Mouse (Mus musculus): ENCODE measurements around the gene Drg1. TPM values are rescaled to one million over a fixed set of nuclear protein-coding genes. Genes with fewer than 3 reads are reported as not detected.

Drg1 gene
- polyA plus RNA-seq, 1 experiment from 2014 or later = 290 TPM

Other genes with a start within 250 kb of the Drg1 start
- 15.0 and 16.0 TPM in 2 replicates for gene Sfi1, start 73.0 kb downstream of the Drg1 start, polyA plus RNA-seq (2015; fragmentation: Nextera tagmentation; extraction: Ambion mirVana)
- 46.8 and 54.2 TPM in 2 replicates for gene Eif4enif1, start 64.0 kb downstream of the Drg1 start, polyA plus RNA-seq (2015; fragmentation: Nextera tagmentation; extraction: Ambion mirVana)
- gene Patz1, start 22.5 kb upstream of the Drg1 start, polyA plus RNA-seq (2015; fragmentation: Nextera tagmentation; extraction: Ambion mirVana) = 77.6 and 85.1 TPM in 2 replicates
- 18.7 and 22.8 TPM in 2 replicates for gene Pik3ip1, start 64.0 kb upstream of the Drg1 start, polyA plus RNA-seq (2015; fragmentation: Nextera tagmentation; extraction: Ambion mirVana)
- 75.6 and 81.3 TPM in 2 replicates for gene Limk2, start 142.8 kb upstream of the Drg1 start, polyA plus RNA-seq (2015; fragmentation: Nextera tagmentation; extraction: Ambion mirVana)
- gene Rnf185, start 185.9 kb upstream of the Drg1 start, polyA plus RNA-seq (2015; fragmentation: Nextera tagmentation; extraction: Ambion mirVana) = 40.6 and 46.2 TPM in 2 replicates
- 0.44 and 0.58 TPM in 2 replicates for gene Pla2g3, start 221.9 kb upstream of the Drg1 start, polyA plus RNA-seq (2015; fragmentation: Nextera tagmentation; extraction: Ambion mirVana)
- gene Inpp5j, start 238.4 kb upstream of the Drg1 start, polyA plus RNA-seq (2015; fragmentation: Nextera tagmentation; extraction: Ambion mirVana) = 1.1 and 1.5 TPM in 2 replicates
- gene Selenom, start 248.3 kb upstream of the Drg1 start, polyA plus RNA-seq (2015; fragmentation: Nextera tagmentation; extraction: Ambion mirVana) = 28.2 and 30.3 TPM in 2 replicates